Mouse (Mus musculus) G1E (cell line): ENCODE measurements around the gene Ptn. TPM values are rescaled to one million over a fixed set of nuclear protein-coding genes. Genes with fewer than 3 reads are reported as not detected.

Source experiments
- ATAC-seq: 2 replicates; pipeline ENCODE4 v1.8.0; 2016; ENCODE audit warnings: mild to moderate bottlenecking; ENCODE audit not compliant: insufficient number of reproducible peaks, poor library complexity, low FRiP score, severe bottlenecking; ENCODE audit errors: extremely low read depth
- DNase-seq: peaks from one replicate; pipeline ENCODE4 v3.0.0; 2012; ENCODE audit warnings: low spot score
- H3K27me3 ChIP-seq: 2 replicates; pipeline ENCODE4 v1.6.1; 2012; ENCODE audit warnings: mild to moderate bottlenecking, low read length, inconsistent platforms; ENCODE audit not compliant: insufficient read depth
- H3K36me3 ChIP-seq: replicated peaks from 2 replicates; pipeline ENCODE3; 2012; ENCODE audit warnings: mild to moderate bottlenecking, inconsistent platforms
- H3K4me1 ChIP-seq: 2 replicates; pipeline ENCODE4 v1.6.1; 2012; ENCODE audit warnings: low read depth, low read length, inconsistent platforms, mixed read lengths; ENCODE audit not compliant: insufficient read depth
- H3K4me3 ChIP-seq: 2 replicates; pipeline ENCODE4 v1.5.1; 2012; ENCODE audit warnings: low read depth, mild to moderate bottlenecking, inconsistent platforms, low read length, moderate library complexity, mixed read lengths
- H3K9me3 ChIP-seq: replicated peaks from 2 replicates; pipeline ENCODE4 v1.6.1; 2012; ENCODE audit warnings: inconsistent platforms
- CTCF ChIP-seq: IDR thresholded peaks from 2 replicates; pipeline ENCODE4 v1.5.1; 2012; ENCODE audit warnings: low read depth, low read length, inconsistent platforms, mixed read lengths
- GATA1 ChIP-seq: IDR thresholded peaks from 2 replicates; pipeline ENCODE4 v1.6.1; 2012; ENCODE audit warnings: borderline replicate concordance, low read length, inconsistent platforms, mixed read lengths
- GATA2 ChIP-seq: IDR thresholded peaks from 2 replicates; pipeline ENCODE4 v1.6.1; 2012; ENCODE audit warnings: low read depth, low read length, inconsistent platforms, borderline replicate concordance
- POLR2AphosphoS5 ChIP-seq: IDR thresholded peaks from 2 replicates; pipeline ENCODE4 v1.6.1; 2012; ENCODE audit warnings: low read depth, low read length, inconsistent platforms; ENCODE audit not compliant: insufficient replicate concordance
- TAL1 ChIP-seq: conservative IDR thresholded peaks from 2 replicates; pipeline ENCODE4 v1.6.1; 2012; ENCODE audit warnings: low read depth, low read length, inconsistent platforms, mixed read lengths
- polyA plus RNA-seq: library from polyadenylated mRNA; stranded (reverse); fragments of >175 nt; gene quantifications from 2 replicates; pipeline ENCODE4 v1.2.3, GENCODE M21; 2012
- total RNA-seq, 2 experiments: library from RNA; stranded (forward) in 1 of 2; stranded (reverse) in 1 of 2; fragments of 200-1000 nt in 1 of 2; fragments of >200 nt in 1 of 2; fragmentation: Nextera tagmentation in 1 of 2; gene quantifications; 2 replicates each; pipeline ENCODE4 v1.2.3; 2014 to 2017

The Ptn gene
- total and polyA plus RNA-seq, 3 experiments = not detected

- ATAC-seq = no peak
- no peaks in the 10 kb centered on the region for H3K27me3 ChIP-seq
- H3K36me3 ChIP-seq = no peaks in the 10 kb centered on the region
- H3K4me3 ChIP-seq = no peak overlapping the region
- no peaks in the 10 kb centered on the region for H3K4me1 ChIP-seq
- TF ChIP-seq CTCF (no peak), TAL1 (no peak), GATA2 (no peak), POLR2AphosphoS5 (no peak), GATA1 (no peak)
- no peak for DNase-seq
- H3K9me3 ChIP-seq = 0 out of 2 replicates have a peak, but pooled peaks cover 2% of the 10 kb centered on the region
Measured at GRCm38 (mm10) chr6:36775647-36776360, 34.2 kb downstream of the Ptn start.

- TF ChIP-seq GATA2 (no peak), TAL1 (no peak), CTCF (no peak)
- H3K36me3 ChIP-seq = no peaks in the 10 kb centered on the region
- H3K4me1 ChIP-seq = no peaks in the 10 kb centered on the region
- no peak for DNase-seq
- no peaks in the 10 kb centered on the region for H3K27me3 ChIP-seq
- H3K9me3 ChIP-seq = 0 out of 2 replicates have a peak, but pooled peaks cover 2% of the 10 kb centered on the region
- H3K4me3 ChIP-seq = no peak overlapping the region
- ATAC-seq = no peak
Measured at GRCm38 (mm10) chr6:36772541-36772940, 37.5 kb downstream of the Ptn start.

DNA sequence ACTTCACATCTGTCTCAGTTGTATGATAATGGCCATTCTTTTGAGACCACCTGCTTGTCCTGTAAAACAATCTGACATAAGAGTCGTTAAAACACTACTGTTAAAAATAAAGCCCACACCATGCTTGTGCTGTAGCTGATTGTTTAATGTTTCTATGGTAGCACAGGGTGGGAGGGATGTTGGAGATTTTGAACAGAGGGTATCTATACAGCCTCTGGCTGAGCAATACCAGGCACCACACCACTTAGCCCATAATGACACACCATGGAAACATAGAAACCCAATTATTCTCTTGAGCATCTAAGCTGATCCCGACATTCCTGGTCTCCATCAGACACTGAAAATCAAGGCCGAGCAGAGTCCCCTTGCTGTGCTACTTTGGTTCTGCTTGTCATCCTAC is 41.0 kb downstream of the Ptn start:
- Histone ChIP-seq H3K9me3 (0 out of 2 replicates have a peak, but pooled peaks cover 2% of the 10 kb centered on the region), H3K36me3 (no peaks in the 10 kb centered on the region), H3K4me3 (no peak overlapping the region), H3K4me1 (no peaks in the 10 kb centered on the region), H3K27me3 (no peaks in the 10 kb centered on the region)
- no peak for TF ChIP-seq POLR2AphosphoS5
- DNase-seq = no peak
- no peak for ATAC-seq

DNA sequence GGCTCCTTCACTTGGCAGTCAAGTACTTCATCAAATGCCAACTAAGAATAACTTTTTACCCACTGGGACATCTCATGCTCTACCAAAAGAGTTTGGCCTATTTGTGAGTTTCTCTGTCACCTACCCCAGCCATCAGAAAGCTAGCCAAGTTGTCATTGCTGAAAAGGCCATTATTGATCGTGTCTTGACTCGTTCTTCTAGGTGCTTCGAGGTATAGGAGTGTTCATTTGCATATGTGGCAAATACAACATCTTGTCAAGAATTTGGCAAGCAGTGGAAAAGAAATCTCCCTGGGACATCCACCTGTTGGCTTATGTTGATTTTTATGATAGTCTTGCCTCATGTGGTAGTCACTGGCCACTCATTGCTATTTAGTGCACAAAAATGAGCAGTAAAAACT is 43.1 kb downstream of the Ptn start:
- TF ChIP-seq GATA2 (no peak), TAL1 (no peak), GATA1 (no peak), POLR2AphosphoS5 (no peak), CTCF (no peak)
- ATAC-seq = no peak
- Histone ChIP-seq H3K4me1 (no peaks in the 10 kb centered on the region), H3K4me3 (no peak overlapping the region), H3K9me3 (0 out of 2 replicates have a peak, but pooled peaks cover 2% of the 10 kb centered on the region), H3K36me3 (no peaks in the 10 kb centered on the region), H3K27me3 (no peaks in the 10 kb centered on the region)
- no peak for DNase-seq

DNA sequence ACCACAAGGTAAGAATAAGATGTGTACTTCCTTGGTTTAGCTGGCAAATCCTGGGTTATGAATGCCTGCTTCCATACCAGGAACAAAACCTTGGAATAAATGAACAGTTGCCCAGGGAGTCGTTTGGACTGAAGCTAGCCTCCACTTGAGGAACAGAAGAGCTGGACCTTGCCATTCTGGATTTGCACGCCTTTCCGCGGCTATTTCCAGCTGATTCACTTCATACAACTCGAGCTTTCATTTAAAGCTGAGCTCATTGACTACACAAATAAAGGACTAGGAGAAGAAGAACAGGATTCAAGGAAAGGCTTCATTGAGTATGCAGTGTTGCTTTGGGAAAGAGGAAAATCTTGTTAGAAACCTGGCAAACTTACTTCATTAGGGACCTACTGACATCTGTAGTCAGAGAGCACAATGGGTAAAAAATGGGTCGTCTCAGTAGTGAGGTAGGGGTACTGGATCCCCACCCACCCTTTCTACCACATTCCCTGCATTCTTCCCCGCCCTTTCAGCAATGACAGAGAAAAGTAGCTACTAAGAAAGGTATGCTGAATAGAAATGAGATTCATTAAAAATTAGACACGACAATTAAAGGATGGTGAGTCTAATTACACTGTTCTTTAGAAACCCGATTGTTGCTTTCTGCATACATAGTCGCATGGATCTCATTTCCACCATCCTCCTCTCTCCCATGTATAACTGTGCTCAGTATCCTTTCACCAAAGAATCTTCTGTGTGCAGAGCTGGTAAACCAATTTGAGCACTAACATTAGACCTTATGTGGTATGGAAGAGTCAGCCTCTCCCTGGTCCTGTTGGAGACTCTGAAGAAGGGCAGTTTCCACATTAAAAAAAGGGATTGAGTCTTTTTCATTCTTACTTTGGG is 54.8 kb downstream of the Ptn start:
- no peak for DNase-seq
- TF ChIP-seq TAL1 (no peak), CTCF (no peak), POLR2AphosphoS5 (no peak), GATA1 (no peak)
- H3K4me1 ChIP-seq = no peaks in the 10 kb centered on the region
- no peaks in the 10 kb centered on the region for H3K9me3 ChIP-seq
- no peaks in the 10 kb centered on the region for H3K36me3 ChIP-seq
- no peak overlapping the region for H3K4me3 ChIP-seq
- no peak for ATAC-seq
- no peaks in the 10 kb centered on the region for H3K27me3 ChIP-seq

DNA sequence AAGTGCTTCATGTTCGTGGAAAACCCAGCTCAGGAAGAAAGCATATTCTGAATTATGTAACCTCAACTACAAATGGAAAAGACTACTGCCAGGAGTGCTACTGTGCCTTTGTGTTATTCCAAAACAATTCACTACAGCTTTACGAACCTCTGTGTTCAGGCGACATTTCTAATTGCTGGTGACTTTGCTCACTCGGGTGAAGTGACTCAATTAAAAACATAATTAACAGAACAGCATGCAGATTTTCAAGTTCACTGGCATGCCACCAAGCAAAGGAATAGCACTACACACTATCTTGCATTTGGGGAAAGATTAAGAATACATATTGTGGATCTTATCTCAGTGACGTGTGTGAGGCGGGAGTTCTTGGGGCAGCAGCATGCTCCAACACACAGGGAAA is 57.1 kb downstream of the Ptn start:
- DNase-seq = no peak
- H3K4me3 ChIP-seq = no peak overlapping the region
- TF ChIP-seq GATA1 (no peak), POLR2AphosphoS5 (no peak), CTCF (no peak), TAL1 (no peak), GATA2 (no peak)
- H3K27me3 ChIP-seq = no peaks in the 10 kb centered on the region
- H3K4me1 ChIP-seq = no peaks in the 10 kb centered on the region
- H3K9me3 ChIP-seq = no peaks in the 10 kb centered on the region
- no peaks in the 10 kb centered on the region for H3K36me3 ChIP-seq
- ATAC-seq = no peak
